Mouse (Mus musculus) heart, embryonic 13.5 days (tissue): ENCODE data around the gene Sla2. TPM values are rescaled to one million over a fixed set of nuclear protein-coding genes. Genes with fewer than 3 reads are reported as not detected.
"Not testable (repeated sequence)": the region's sequence is repeated elsewhere in the genome, so short reads cannot be mapped to it uniquely, and the experiment has no call there.

ENCODE experiments used
- ATAC-seq: fragments of 200-750 bp; cut with Nextera tagmentation; 2 replicates; pipeline ENCODE4 v1.8.0; 2017; ENCODE audit warnings: moderate TSS enrichment; ENCODE audit not compliant: insufficient number of reproducible peaks, low FRiP score, low TSS enrichment; ENCODE audit errors: extremely low read depth
- H3K27ac ChIP-seq: fragments of 300-500 bp; sonication (generic); replicated peaks from 2 replicates; pipeline ENCODE4 v1.5.1; 2015; ENCODE audit warnings: moderate library complexity, mild to moderate bottlenecking, inconsistent platforms
- H3K27me3 ChIP-seq: fragments of 300-500 bp; sonication (generic); replicated peaks from 2 replicates; pipeline ENCODE4 v1.6.1; 2015; ENCODE audit warnings: mild to moderate bottlenecking, inconsistent platforms
- H3K36me3 ChIP-seq: fragments of 300-500 bp; sonication (generic); 2 replicates; pipeline ENCODE4 v1.6.1; 2015; ENCODE audit warnings: mild to moderate bottlenecking, inconsistent platforms
- H3K4me1 ChIP-seq: fragments of 300-500 bp; sonication (generic); 2 replicates; pipeline ENCODE4 v1.6.1; 2015; ENCODE audit warnings: inconsistent platforms
- H3K4me2 ChIP-seq: fragments of 300-500 bp; sonication (generic); 2 replicates; pipeline ENCODE4 v1.6.1; 2015; ENCODE audit warnings: inconsistent platforms, mild to moderate bottlenecking, moderate library complexity
- H3K4me3 ChIP-seq: fragments of 300-500 bp; sonication (generic); 2 replicates; pipeline ENCODE4 v1.5.1; 2015; ENCODE audit warnings: moderate library complexity, mild to moderate bottlenecking, inconsistent platforms
- H3K9ac ChIP-seq: fragments of 300-500 bp; sonication (generic); 2 replicates; pipeline ENCODE4 v1.6.1; 2015; ENCODE audit warnings: inconsistent platforms, mild to moderate bottlenecking, moderate library complexity
- H3K9me3 ChIP-seq: fragments of 300-500 bp; sonication (generic); 2 replicates; pipeline ENCODE4 v1.6.1; 2016; ENCODE audit warnings: inconsistent platforms
- WGBS: fragments of 180-500 bp; shearing (Covaris S2); methylation state at CpG from one replicate; pipeline ENCODE4 v1.1.7; 2015; ENCODE audit warnings: mixed read lengths; 5-methylcytosine and 5-hydroxymethylcytosine counted together
- polyA plus RNA-seq: library from polyadenylated mRNA; unstranded; fragments of >200 nt; fragmentation: Nextera tagmentation; extraction: Ambion mirVana; gene quantifications from 2 replicates; pipeline ENCODE4 v1.2.1, GENCODE M21; 2015

Sla2 gene
- polyA plus RNA-seq, 1 experiment from 2014 or later, result 0.37 TPM

GRCm38 (mm10) chr2:156844715-156845114, 42.3 kb downstream of the Sla2 start:
- Histone ChIP-seq H3K4me3 (no peak overlapping the region), H3K4me2 (no peak overlapping the region), H3K27ac (0 out of 2 replicates have a peak overlapping the region, but pooled peaks have one; percentile 24), H3K4me1 (peaks cover 47% of the 10 kb centered on the region), H3K9ac (peak overlapping the region; percentile 42), H3K9me3 (no peaks in the 10 kb centered on the region), H3K27me3 (no peaks in the 10 kb centered on the region), H3K36me3 (peaks cover 54% of the 10 kb centered on the region)
- no peak for ATAC-seq
- whole genome bisulfite sequencing, result 54% methylated on average over 10 of the region's 10 CpGs

DNA sequence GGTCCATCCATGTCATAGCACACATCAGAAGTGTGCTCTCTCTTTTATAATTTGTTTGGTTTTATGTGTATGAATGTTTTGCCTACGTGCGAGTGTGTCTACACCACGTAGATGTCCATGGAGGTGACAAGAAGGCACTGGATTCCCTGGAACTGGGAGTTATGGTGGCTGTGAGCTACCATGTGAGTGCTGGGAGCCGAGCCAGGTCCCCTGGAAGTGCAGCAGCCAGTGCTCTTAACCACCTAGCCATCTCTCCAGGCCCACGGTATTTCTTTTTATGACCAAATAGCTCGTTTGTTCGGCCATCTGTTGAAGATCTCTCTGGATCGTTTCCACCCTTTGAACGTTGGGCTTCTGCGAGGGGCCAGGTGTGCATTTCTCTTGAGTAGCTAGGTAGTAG, 43.7 kb downstream of the Sla2 start:
- no peaks in the 10 kb centered on the region for H3K9me3 ChIP-seq
- H3K4me1 ChIP-seq, result peaks cover 59% of the 10 kb centered on the region
- H3K27me3 ChIP-seq, result no peaks in the 10 kb centered on the region
- no peak overlapping the region for H3K4me3 ChIP-seq
- peak overlapping the region; percentile 81 for H3K4me2 ChIP-seq
- peaks cover 42% of the 10 kb centered on the region for H3K36me3 ChIP-seq
- no peak overlapping the region for H3K27ac ChIP-seq
- H3K9ac ChIP-seq, result no peak overlapping the region
- no peak for ATAC-seq
- 78% methylated on average over 10 of the region's 10 CpGs for WGBS

DNA sequence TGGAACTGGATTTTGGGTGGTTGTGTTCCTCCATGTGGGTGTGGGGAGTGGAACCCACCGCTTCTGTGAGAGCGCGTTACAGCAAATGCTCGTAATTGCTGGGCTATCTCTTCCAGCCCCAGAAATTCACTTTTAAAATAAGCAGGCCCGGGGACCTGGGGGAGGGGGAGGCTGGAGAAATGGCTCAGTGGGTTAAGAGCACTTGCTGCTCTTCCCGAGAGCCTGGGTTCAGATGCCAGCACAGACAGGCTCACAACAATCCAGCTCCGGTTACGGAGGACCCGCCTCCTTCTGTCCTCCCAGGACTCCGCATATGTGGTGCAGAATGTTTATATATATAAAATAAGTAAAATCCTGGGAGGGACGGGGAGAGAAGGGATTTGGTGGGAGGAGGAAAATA, 44.3 kb downstream of the Sla2 start:
- ATAC-seq, result no peak
- Histone ChIP-seq H3K4me3 (peak overlapping the region; percentile 94), H3K4me2 (peak overlapping the region; percentile 81), H3K27ac (peak overlapping the region; percentile 97), H3K27me3 (no peaks in the 10 kb centered on the region), H3K9ac (peak overlapping the region; percentile 95), H3K4me1 (peaks cover 63% of the 10 kb centered on the region), H3K36me3 (peaks cover 36% of the 10 kb centered on the region), H3K9me3 (no peaks in the 10 kb centered on the region)
- 18% methylated on average over 11 of the region's 11 CpGs for WGBS

GRCm38 (mm10) chr2:156841841-156842706, 44.9 kb downstream of the Sla2 start:
- Histone ChIP-seq H3K27ac (peak overlapping the region; percentile 97), H3K4me1 (peaks cover 63% of the 10 kb centered on the region), H3K4me2 (peak overlapping the region; percentile 81), H3K36me3 (peaks cover 36% of the 10 kb centered on the region), H3K9me3 (no peaks in the 10 kb centered on the region), H3K4me3 (peak overlapping the region; percentile 94), H3K9ac (peak overlapping the region; percentile 95), H3K27me3 (no peaks in the 10 kb centered on the region)
- no peak for ATAC-seq
- 5% methylated on average over 20 of the region's 20 CpGs for WGBS

GRCm38 (mm10) chr2:156841028-156841840, 45.8 kb downstream of the Sla2 start:
- no peak for ATAC-seq
- Histone ChIP-seq H3K4me1 (peaks cover 63% of the 10 kb centered on the region), H3K36me3 (peaks cover 36% of the 10 kb centered on the region)

DNA sequence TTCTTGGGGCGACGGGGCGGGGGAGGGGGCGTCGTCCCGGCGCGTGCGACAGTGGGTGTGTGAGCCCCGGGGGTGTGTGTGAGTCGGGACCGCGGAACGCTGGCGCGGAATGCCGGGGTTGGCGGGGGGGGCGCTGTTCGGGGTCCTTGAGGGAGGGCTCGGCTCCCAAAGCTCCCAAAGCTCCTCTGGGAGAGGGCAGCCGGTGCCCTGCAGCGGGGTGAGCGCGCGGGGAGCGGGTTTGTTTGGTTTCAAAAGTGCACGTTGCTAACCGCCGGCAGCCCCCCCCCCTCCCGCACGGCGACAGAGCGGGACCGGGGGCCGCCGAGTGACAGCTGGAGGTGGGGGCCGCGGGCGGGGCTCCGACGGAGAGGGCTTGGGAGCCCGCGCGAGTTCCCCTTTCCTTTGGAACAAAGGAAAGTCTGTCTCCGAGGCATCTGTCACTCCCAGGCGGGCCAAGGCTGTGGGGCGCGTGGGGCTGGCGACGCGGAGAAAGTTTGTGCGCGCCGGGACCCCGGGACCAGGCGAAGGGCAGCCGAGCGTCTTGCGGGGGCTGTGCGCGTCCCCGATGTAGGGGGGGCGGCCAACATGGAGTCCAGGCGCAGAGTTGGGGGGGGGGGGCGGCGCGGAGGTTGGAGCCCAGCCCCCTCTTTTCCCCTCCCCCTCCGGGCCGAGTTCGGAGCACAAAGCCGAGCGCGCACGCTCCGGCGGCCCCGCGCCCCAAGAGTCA, 46.5 kb downstream of the Sla2 start:
- Histone ChIP-seq H3K27ac (peak overlapping the region; percentile 97), H3K36me3 (peaks cover 36% of the 10 kb centered on the region), H3K4me3 (peak overlapping the region; percentile 94), H3K9me3 (no peaks in the 10 kb centered on the region), H3K4me2 (peak overlapping the region; percentile 81), H3K4me1 (peaks cover 58% of the 10 kb centered on the region), H3K27me3 (no peaks in the 10 kb centered on the region), H3K9ac (peak overlapping the region; percentile 95)
- peak; percentile 15 for ATAC-seq
- under 1% methylated on average over 78 of the region's 79 CpGs for WGBS

More at GRCm38 (mm10) chr2:156841028-156841840, 45.8 kb downstream of the Sla2 start:
- Histone ChIP-seq H3K9me3 (no peaks in the 10 kb centered on the region), H3K4me3 (peak overlapping the region; percentile 94), H3K4me2 (peak overlapping the region; percentile 81), H3K9ac (peak overlapping the region; percentile 95), H3K27me3 (no peaks in the 10 kb centered on the region), H3K27ac (peak overlapping the region; percentile 97)
- under 1% methylated on average over 42 of the region's 42 CpGs for WGBS

GRCm38 (mm10) chr2:156839319-156840191, 47.4 kb downstream of the Sla2 start, which contains the start of gene Tgif2:
Gene Tgif2 (plus strand): TSS chr2:156840007.
- peaks cover 49% of the 10 kb centered on the region for H3K4me1 ChIP-seq
- H3K4me2 ChIP-seq, result peak within 1 kb of the TSS; percentile 81
- H3K36me3 ChIP-seq, result peaks cover 36% of the 10 kb centered on the region
- H3K9ac ChIP-seq, result peak within 1 kb of the TSS; percentile 95
- peak within 1 kb of the TSS; percentile 94 for H3K4me3 ChIP-seq
- H3K27me3 ChIP-seq, result no peaks in the 10 kb centered on the region
- H3K27ac ChIP-seq, result peak within 1 kb of the TSS; percentile 97
- no peaks in the 10 kb centered on the region for H3K9me3 ChIP-seq
- 1% methylated on average over 61 of the region's 61 CpGs for WGBS
- ATAC-seq, result peak; percentile 79

GRCm38 (mm10) chr2:156838839-156839238, 48.2 kb downstream of the Sla2 start:
- Histone ChIP-seq H3K27me3 (no peaks in the 10 kb centered on the region), H3K4me1 (peaks cover 42% of the 10 kb centered on the region), H3K36me3 (peaks cover 39% of the 10 kb centered on the region), H3K4me3 (peak overlapping the region; percentile 94), H3K4me2 (peak overlapping the region; percentile 81), H3K9me3 (no peaks in the 10 kb centered on the region), H3K9ac (peak overlapping the region; percentile 75), H3K27ac (peak overlapping the region; percentile 97)
- ATAC-seq, result no peak
- WGBS, result 61% methylated on average over 6 of the region's 6 CpGs

DNA sequence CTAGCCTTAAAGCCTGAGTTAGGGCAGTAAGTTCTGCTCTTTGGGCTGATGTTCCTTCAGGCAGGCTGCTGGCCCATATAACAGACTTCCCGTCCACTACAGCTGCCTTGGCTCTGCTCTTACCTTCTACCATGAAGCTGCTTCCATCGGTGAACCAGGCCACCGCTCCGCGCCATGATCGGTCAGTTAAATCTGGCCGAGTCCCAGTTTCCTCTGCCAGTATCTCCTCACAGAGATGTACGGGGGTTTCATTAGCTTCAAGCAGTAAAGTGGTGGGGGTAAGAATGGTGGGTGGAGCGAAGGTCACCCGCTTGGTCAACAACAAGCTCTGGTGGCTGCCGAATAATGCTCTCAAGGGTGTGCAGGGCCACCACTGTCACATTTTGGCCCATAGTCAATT, 52.7 kb downstream of the Sla2 start:
- no peak overlapping the region for H3K4me3 ChIP-seq
- H3K27me3 ChIP-seq, result no peaks in the 10 kb centered on the region
- WGBS, result 96% methylated on average over 11 of the region's 11 CpGs
- peaks cover 84% of the 10 kb centered on the region for H3K36me3 ChIP-seq
- H3K27ac ChIP-seq, result no peak overlapping the region
- H3K4me2 ChIP-seq, result no peak overlapping the region
- peaks cover 34% of the 10 kb centered on the region for H3K9me3 ChIP-seq
- ATAC-seq, result no peak
- peaks cover 14% of the 10 kb centered on the region for H3K4me1 ChIP-seq
- no peak overlapping the region for H3K9ac ChIP-seq

GRCm38 (mm10) chr2:156825128-156825527, 61.9 kb downstream of the Sla2 start:
- ATAC-seq, H3K9ac ChIP-seq, H3K4me1 ChIP-seq, H3K27me3 ChIP-seq, H3K4me2 ChIP-seq, H3K27ac ChIP-seq, H3K9me3 ChIP-seq, H3K4me3 ChIP-seq: not testable (repeated sequence)
- peaks cover 14% of the 10 kb centered on the region for H3K36me3 ChIP-seq
- 86% methylated on average over 6 of the region's 6 CpGs for WGBS
